Comparison of ENCODE assay signal across 10 mouse cellular contexts in the genomic region with DNA sequence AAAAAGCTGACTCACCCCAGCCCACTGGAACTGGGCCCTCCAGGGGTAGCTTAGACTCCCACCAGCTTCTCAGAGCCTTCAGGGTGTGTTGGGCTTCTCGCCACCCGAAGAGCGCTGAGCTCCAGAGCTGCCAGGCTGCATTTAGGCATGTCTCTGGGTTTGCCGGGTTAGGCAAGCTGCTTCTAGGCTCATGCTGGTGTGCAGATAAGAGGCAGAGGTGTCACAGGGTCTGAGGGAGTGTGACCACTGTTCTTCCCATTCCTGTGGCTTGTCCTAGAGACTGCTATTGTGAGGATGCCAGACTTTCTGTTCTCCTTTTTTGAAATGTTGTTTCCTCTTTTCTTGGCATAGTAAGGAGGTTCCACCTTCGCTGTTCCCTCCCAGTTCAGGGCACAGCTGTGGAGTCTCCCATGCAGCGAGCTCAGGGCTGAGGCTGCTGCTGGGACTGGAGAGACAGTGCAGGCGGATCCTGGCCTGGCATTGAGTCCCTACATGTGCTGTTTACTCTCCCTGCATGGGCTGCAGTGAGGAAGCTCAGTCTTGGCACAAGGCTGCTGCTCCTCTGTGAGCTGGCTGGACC. TPM values are rescaled to one million over a fixed set of nuclear protein-coding genes. Genes with fewer than 3 reads are reported as not detected.
DNase-seq lines count a peak whose midpoint lies in the region; ATAC-seq lines count a peak whose summit lies in the region.
"Had no signal": no experiment of that assay in that cellular context is flagged by ENCODE, and none has a peak within 500 bp of the region (broad histone marks: within the 10 kb centered on the region; RNA-seq: fewer than 3 reads in every experiment).

No protein-coding gene starts in this region.

- peaks cover 27% of the 10 kb centered on the region for H3K4me1 ChIP-seq in liver, embryonic 12.5 days
- H3K4me1 ChIP-seq in liver, embryonic 11.5 days (replicated peaks; ENCODE audit: control insufficient read depth, insufficient read depth, low read length) = no peaks in the 10 kb centered on the region
- H3K4me1 ChIP-seq: midbrain, embryonic 12.5 days had no signal

- WGBS in liver, embryonic 12.5 days (ENCODE audit: insufficient replicate concordance) = 43% methylated on average over 7 of the region's 7 CpGs
- 65% methylated on average over 7 of the region's 7 CpGs for WGBS in liver, embryonic 11.5 days

- no peak overlapping the region for H3K4me3 ChIP-seq in liver, embryonic 12.5 days
- H3K4me3 ChIP-seq in liver, embryonic 11.5 days (ENCODE audit: low read depth, low read length) = no peak overlapping the region
- H3K4me3 ChIP-seq: midbrain, embryonic 12.5 days had no signal

- no peak for DNase-seq in frontal cortex, postnatal 10 days (ENCODE audit: low spot score in 2 of 2)
- no peak for DNase-seq in liver, embryonic 11.5 days (ENCODE audit: low spot score)
- DNase-seq in monocyte, adult 2 months (ENCODE audit: low read depth in 1 of 2, low spot score in 2 of 2) = peak; percentile 57 to 66
- DNase-seq in adrenal gland, postnatal 36 days = no peak
- DNase-seq in ovary, postnatal 14 days (ENCODE audit: low spot score) = no peak
- DNase-seq: layer of hippocampus, postnatal 36 days had no signal

- no peak overlapping the region for H3K4me2 ChIP-seq in liver, embryonic 12.5 days
- H3K4me2 ChIP-seq in liver, embryonic 11.5 days = no peak overlapping the region
- H3K4me2 ChIP-seq: midbrain, embryonic 12.5 days had no signal

- H3K27ac ChIP-seq in liver, embryonic 12.5 days = no peak overlapping the region
- H3K27ac ChIP-seq in liver, embryonic 11.5 days (ENCODE audit: low read depth, low read length) = no peak overlapping the region
- H3K27ac ChIP-seq: midbrain, embryonic 12.5 days had no signal

- peaks cover 4% of the 10 kb centered on the region; the same call in 1 of the 2 replicates for H3K9me3 ChIP-seq in liver, embryonic 12.5 days (replicated peaks)
- no peaks in the 10 kb centered on the region for H3K9me3 ChIP-seq in liver, embryonic 11.5 days (ENCODE audit: control insufficient read depth, low read length)
- H3K9me3 ChIP-seq: midbrain, embryonic 12.5 days had no signal

- no peak overlapping the region for H3K9ac ChIP-seq in liver, embryonic 12.5 days
- no peak overlapping the region for H3K9ac ChIP-seq in liver, embryonic 11.5 days (ENCODE audit: low read depth, low read length)
- H3K9ac ChIP-seq: midbrain, embryonic 12.5 days had no signal

- ATAC-seq in frontal cortex, adult (ENCODE audit: low TSS enrichment) = peak; percentile 83
- ATAC-seq in liver, embryonic 12.5 days = peak; percentile 62
- ATAC-seq in liver, embryonic 11.5 days (replicated peaks; ENCODE audit: low FRiP score) = no peak; the same call in 1 of the 2 replicates
- ATAC-seq in common myeloid progenitor, adult 5-6 weeks (replicated peaks; ENCODE audit: low read depth, poor library complexity, severe bottlenecking) = peak; percentile 91

- no peaks in the 10 kb centered on the region for H3K27me3 ChIP-seq in liver, embryonic 12.5 days (replicated peaks)
- H3K27me3 ChIP-seq in liver, embryonic 11.5 days (replicated peaks; ENCODE audit: control insufficient read depth, insufficient read depth, low read length) = no peaks in the 10 kb centered on the region
- H3K27me3 ChIP-seq: midbrain, embryonic 12.5 days had no signal

- peaks cover 4% of the 10 kb centered on the region; the same call in 1 of the 2 replicates for H3K36me3 ChIP-seq in liver, embryonic 12.5 days
- no peaks in the 10 kb centered on the region; the same call in 1 of the 2 replicates for H3K36me3 ChIP-seq in liver, embryonic 11.5 days (ENCODE audit: control insufficient read depth, insufficient read depth, low read length)
- H3K36me3 ChIP-seq: midbrain, embryonic 12.5 days had no signal

RNA-seq across cellular contexts. Expression of a gene that starts 10.8 kb away (rescaled TPM):
- 8.8 and 9.2 TPM in 2 replicates for polyA plus RNA-seq in liver, embryonic 12.5 days (2016; fragmentation: Nextera tagmentation; extraction: Ambion mirVana)
- polyA plus RNA-seq in liver, embryonic 11.5 days (2014; fragmentation: Nextera tagmentation; extraction: Ambion mirVana) = 10.8 and 11.7 TPM in 2 replicates
- total RNA-seq in common myeloid progenitor, adult 5-6 weeks (2017) = 15.7 and 21.4 TPM in 2 replicates
- total RNA-seq in adrenal gland, postnatal 36 days (2021) = 10 to 100 TPM; 28.9 to 35.6 TPM

RNA-seq across cellular contexts. Expression of a gene that starts 39.1 kb away (rescaled TPM):
- polyA plus RNA-seq in liver, embryonic 12.5 days (2016; fragmentation: Nextera tagmentation; extraction: Ambion mirVana) = 5.7 and 5.9 TPM in 2 replicates
- polyA plus RNA-seq in liver, embryonic 11.5 days (2014; fragmentation: Nextera tagmentation; extraction: Ambion mirVana) = 8.4 and 8.5 TPM in 2 replicates
- total RNA-seq in common myeloid progenitor, adult 5-6 weeks (2017) = 17.2 and 20.0 TPM in 2 replicates
- total RNA-seq in adrenal gland, postnatal 36 days (2021) = 10 to 100 TPM; 27.1 to 74.2 TPM

Comparison
In these comparisons a context has a peak if more than half of its experiments do, and no peak if none do; other contexts are left out.
1. DNase-seq: peak in monocyte, adult 2 months (2 of 2); none in frontal cortex, postnatal 10 days (0 of 2), liver, embryonic 11.5 days (single experiment), adrenal gland, postnatal 36 days (0 of 2) and ovary, postnatal 14 days (single experiment).